Mouse (Mus musculus) limb, embryonic 10.5 days (tissue): ENCODE measurements around the gene Noc4l. TPM values are rescaled to one million over a fixed set of nuclear protein-coding genes. Genes with fewer than 3 reads are reported as not detected.

Experiments used
- DNase-seq: peaks from one replicate; pipeline ENCODE4 v3.0.0-alpha.2; 2017; ENCODE audit warnings: low spot score
- H3K27ac ChIP-seq: fragments of 300-500 bp; sonication (generic); 2 replicates; pipeline ENCODE4 v1.5.1; 2016; ENCODE audit warnings: mild to moderate bottlenecking
- H3K27me3 ChIP-seq: fragments of 300-500 bp; sonication (generic); 2 replicates; pipeline ENCODE4 v1.6.1; 2016; ENCODE audit warnings: low read depth, mild to moderate bottlenecking; ENCODE audit not compliant: poor library complexity, severe bottlenecking
- H3K36me3 ChIP-seq: fragments of 300-500 bp; sonication (generic); 2 replicates; pipeline ENCODE4 v1.6.1; 2016; ENCODE audit warnings: mild to moderate bottlenecking, moderate library complexity
- H3K4me1 ChIP-seq: fragments of 300-500 bp; sonication (generic); 2 replicates; pipeline ENCODE4 v1.6.1; 2016
- H3K4me3 ChIP-seq: fragments of 300-500 bp; sonication (generic); 2 replicates; pipeline ENCODE4 v1.5.1; 2016; ENCODE audit warnings: mild to moderate bottlenecking, moderate library complexity
- H3K9me3 ChIP-seq: fragments of 300-500 bp; sonication (generic); replicated peaks from 2 replicates; pipeline ENCODE4 v1.6.1; 2016; ENCODE audit warnings: mild to moderate bottlenecking
- WGBS: fragments of 180-500 bp; shearing (Covaris S2); methylation state at CpG from one replicate; pipeline ENCODE4 v1.1.7; 2016; 5-methylcytosine and 5-hydroxymethylcytosine counted together
- polyA plus RNA-seq: library from polyadenylated mRNA; unstranded; fragments of >200 nt; fragmentation: Nextera tagmentation; extraction: Ambion mirVana; gene quantifications from 2 replicates; pipeline ENCODE4 v1.2.1, GENCODE M21; 2016

Gene Noc4l
- polyA plus RNA-seq = 90.4 and 102 TPM in 2 replicates

- DNase-seq = peak; percentile 99
- Histone ChIP-seq H3K36me3 (peaks cover 78% of the 10 kb centered on the region), H3K4me3 (peak within 1 kb of the TSS; percentile 99), H3K9me3 (no peaks in the 10 kb centered on the region), H3K27me3 (no peaks in the 10 kb centered on the region), H3K27ac (peak within 1 kb of the TSS; percentile 88), H3K4me1 (peaks cover 22% of the 10 kb centered on the region)
- WGBS = under 1% methylated on average over 91 of the region's 91 CpGs
Measured at GRCm38 (mm10) chr5:110652719-110653648, at the start of gene Noc4l, which contains the start of gene Ddx51. TSS of gene Noc4l (minus strand) at chr5:110653417. TSS of gene Ddx51 (plus strand) at chr5:110653451.

GRCm38 (mm10) chr5:110698617-110699016 lies 45.4 kb upstream of the Noc4l start:
- Histone ChIP-seq H3K27ac (no peak overlapping the region), H3K4me1 (no peaks in the 10 kb centered on the region), H3K9me3 (no peaks in the 10 kb centered on the region), H3K4me3 (no peak overlapping the region), H3K36me3 (peaks cover 97% of the 10 kb centered on the region), H3K27me3 (no peaks in the 10 kb centered on the region)
- no peak for DNase-seq
- 93% methylated on average over 4 of the region's 4 CpGs for WGBS

GRCm38 (mm10) chr5:110682041-110682440 lies 28.8 kb upstream of the Noc4l start:
- H3K36me3 ChIP-seq = peaks cover 100% of the 10 kb centered on the region
- H3K27ac ChIP-seq = no peak overlapping the region
- no peaks in the 10 kb centered on the region for H3K9me3 ChIP-seq
- H3K27me3 ChIP-seq = no peaks in the 10 kb centered on the region
- 94% methylated on average over 8 of the region's 8 CpGs for WGBS
- DNase-seq = no peak
- no peak overlapping the region for H3K4me3 ChIP-seq
- no peaks in the 10 kb centered on the region for H3K4me1 ChIP-seq

GRCm38 (mm10) chr5:110665486-110666121 lies 12.4 kb upstream of the Noc4l start:
- no peak overlapping the region for H3K27ac ChIP-seq
- no peaks in the 10 kb centered on the region for H3K9me3 ChIP-seq
- no peak overlapping the region for H3K4me3 ChIP-seq
- peaks cover 97% of the 10 kb centered on the region for H3K36me3 ChIP-seq
- no peak for DNase-seq
- H3K27me3 ChIP-seq = no peaks in the 10 kb centered on the region
- WGBS = 72% methylated on average over 6 of the region's 6 CpGs
- no peaks in the 10 kb centered on the region for H3K4me1 ChIP-seq

GRCm38 (mm10) chr5:110664750-110665269 lies 11.6 kb upstream of the Noc4l start:
- no peak overlapping the region for H3K4me3 ChIP-seq
- H3K27me3 ChIP-seq = no peaks in the 10 kb centered on the region
- no peak overlapping the region for H3K27ac ChIP-seq
- no peak for DNase-seq
- peaks cover 97% of the 10 kb centered on the region for H3K36me3 ChIP-seq
- no peaks in the 10 kb centered on the region for H3K4me1 ChIP-seq
- no peaks in the 10 kb centered on the region for H3K9me3 ChIP-seq
- 95% methylated on average over 2 of the region's 2 CpGs for WGBS

- Histone ChIP-seq H3K27ac (no peak overlapping the region), H3K36me3 (peaks cover 97% of the 10 kb centered on the region), H3K27me3 (no peaks in the 10 kb centered on the region), H3K4me3 (no peak overlapping the region), H3K9me3 (no peaks in the 10 kb centered on the region), H3K4me1 (no peaks in the 10 kb centered on the region)
- DNase-seq = no peak
- 87% methylated on average over 2 of the region's 2 CpGs for WGBS
Measured at GRCm38 (mm10) chr5:110664041-110664440, 10.8 kb upstream of the Noc4l start.

GRCm38 (mm10) chr5:110659682-110660081 lies 6.5 kb upstream of the Noc4l start:
- no peaks in the 10 kb centered on the region for H3K9me3 ChIP-seq
- H3K36me3 ChIP-seq = peaks cover 97% of the 10 kb centered on the region
- DNase-seq = no peak

GRCm38 (mm10) chr5:110653686-110654085 lies 469 bp upstream of the Noc4l start:
- H3K36me3 ChIP-seq = peaks cover 78% of the 10 kb centered on the region
- H3K4me1 ChIP-seq = peaks cover 22% of the 10 kb centered on the region
- WGBS = 1% methylated on average over 37 of the region's 37 CpGs
- H3K27me3 ChIP-seq = no peaks in the 10 kb centered on the region
- peak overlapping the region; percentile 88 for H3K27ac ChIP-seq
- H3K9me3 ChIP-seq = no peaks in the 10 kb centered on the region
- DNase-seq = no peak
- H3K4me3 ChIP-seq = peak overlapping the region; percentile 99

More at GRCm38 (mm10) chr5:110659682-110660081, 6.5 kb upstream of the Noc4l start:
- Histone ChIP-seq H3K27me3 (no peaks in the 10 kb centered on the region), H3K27ac (no peak overlapping the region), H3K4me1 (0 out of 2 replicates have a peak, but pooled peaks cover 2% of the 10 kb centered on the region), H3K4me3 (no peak overlapping the region)

- peaks cover 67% of the 10 kb centered on the region for H3K36me3 ChIP-seq
Measured at GRCm38 (mm10) chr5:110646377-110646776, 6.8 kb downstream of the Noc4l start.

GRCm38 (mm10) chr5:110639459-110639858 lies 13.8 kb downstream of the Noc4l start:
- 0 out of 2 replicates have a peak, but pooled peaks cover 2% of the 10 kb centered on the region for H3K36me3 ChIP-seq
- H3K27ac ChIP-seq = peak overlapping the region; percentile 64; the same call in 1 of the 2 replicates
- no peak overlapping the region for H3K4me3 ChIP-seq
- WGBS = 31% methylated on average over 12 of the region's 12 CpGs
- H3K9me3 ChIP-seq = no peaks in the 10 kb centered on the region
- H3K4me1 ChIP-seq = peaks cover 5% of the 10 kb centered on the region; the same call in 1 of the 2 replicates
- H3K27me3 ChIP-seq = no peaks in the 10 kb centered on the region
- peak; percentile 69 for DNase-seq

More at GRCm38 (mm10) chr5:110646377-110646776, 6.8 kb downstream of the Noc4l start:
- Histone ChIP-seq H3K4me1 (no peaks in the 10 kb centered on the region), H3K9me3 (no peaks in the 10 kb centered on the region), H3K4me3 (no peak overlapping the region), H3K27ac (no peak overlapping the region), H3K27me3 (no peaks in the 10 kb centered on the region)
- no peak for DNase-seq

- Histone ChIP-seq H3K4me1 (peaks cover 5% of the 10 kb centered on the region; the same call in 1 of the 2 replicates), H3K4me3 (no peak overlapping the region), H3K36me3 (no peaks in the 10 kb centered on the region), H3K27me3 (no peaks in the 10 kb centered on the region), H3K27ac (no peak overlapping the region), H3K9me3 (no peaks in the 10 kb centered on the region)
- no peak for DNase-seq
- 82% methylated on average over 7 of the region's 7 CpGs for WGBS
Measured at GRCm38 (mm10) chr5:110638306-110639074, 14.7 kb downstream of the Noc4l start.

- no peak for DNase-seq
- Histone ChIP-seq H3K4me1 (peaks cover 5% of the 10 kb centered on the region; the same call in 1 of the 2 replicates), H3K27ac (no peak overlapping the region), H3K36me3 (no peaks in the 10 kb centered on the region), H3K9me3 (no peaks in the 10 kb centered on the region), H3K27me3 (no peaks in the 10 kb centered on the region), H3K4me3 (no peak overlapping the region)
- WGBS = 45% methylated on average over 6 of the region's 6 CpGs
Measured at GRCm38 (mm10) chr5:110635951-110636707, 17.1 kb downstream of the Noc4l start.
